Mouse (Mus musculus) liver, embryonic 14.5 days (tissue): ENCODE measurements at regions not wholly inside any gene's neighbourhood (a gene's known extent, or its start where the extent isn't known, plus 50 kb on each side); places are given as distances from the start of the nearest gene placed in this dataset.

Experiments used
- CTCF ChIP-seq: IDR thresholded peaks from 2 replicates; pipeline ENCODE4 v1.5.1; 2016; ENCODE audit warnings: antibody characterized with exemption, low read depth, control low read depth
- EP300 ChIP-seq: IDR thresholded peaks from 2 replicates; pipeline ENCODE4 v1.6.1; 2016; ENCODE audit warnings: antibody characterized with exemption, low read depth

DNA sequence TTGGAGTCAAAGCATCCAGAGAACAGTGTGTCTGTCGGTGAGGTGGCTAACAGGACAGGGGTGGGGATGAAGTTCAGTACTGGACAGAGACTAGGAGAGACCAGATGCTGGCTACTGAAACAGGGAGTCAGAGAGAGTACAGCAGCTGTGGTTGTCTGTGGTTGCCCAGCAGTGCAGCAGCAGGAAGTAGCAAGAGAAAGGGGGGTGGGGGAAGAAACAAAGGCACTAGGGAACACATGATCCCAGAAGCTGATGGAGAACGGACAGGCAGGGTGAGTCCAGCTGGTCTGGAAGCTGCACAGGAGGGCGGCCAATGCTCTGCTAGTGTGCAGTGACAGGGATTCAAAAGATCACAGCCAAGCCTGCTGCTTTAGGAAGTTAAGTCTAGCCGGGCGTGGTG lies 115.7 kb upstream of the Prr23a1 start:
- TF ChIP-seq CTCF (no peak), EP300 (no peak)
